Mouse (Mus musculus): Measurements from ENCODE around the gene Tspan2.

DNA sequence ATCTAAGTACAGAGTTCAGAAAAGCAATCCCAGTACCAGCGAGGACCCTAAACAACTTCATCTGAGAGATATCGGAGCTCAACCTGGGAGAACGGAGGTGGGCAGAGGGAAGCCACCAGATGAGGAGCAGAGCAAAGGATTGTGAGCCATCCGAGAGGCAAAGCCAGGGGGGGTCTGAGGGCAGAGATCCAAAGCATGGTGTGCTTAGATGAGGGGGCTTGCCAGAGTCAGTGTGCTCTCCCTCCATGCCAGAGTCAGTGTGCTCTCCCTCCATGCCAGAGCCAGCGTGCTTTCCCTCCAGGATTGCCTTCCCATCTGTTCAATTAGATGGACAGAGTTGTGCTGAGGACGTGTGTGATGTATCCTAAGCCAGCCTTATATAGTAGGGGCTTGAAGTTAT lies 2.8 kb downstream of the Tspan2 start:
- TF ChIP-seq CEBPB (IDR thresholded peaks at IDR 0.05; ENCODE audit: insufficient read depth, poor library complexity, severe bottlenecking): no peak
- no peak for TF ChIP-seq POLR2A (IDR thresholded peaks at IDR 0.05; ENCODE audit: insufficient read length, low read depth)
- TF ChIP-seq MAX (IDR thresholded peaks at IDR 0.05; ENCODE audit: low read depth): no peak
- no peak for TF ChIP-seq USF1 (IDR thresholded peaks at IDR 0.05; ENCODE audit: low read depth)
- no peak for TF ChIP-seq MYOG (IDR thresholded peaks at IDR 0.05; ENCODE audit: control insufficient read depth in 1 of 3, insufficient read depth in 1 of 3, insufficient read length in 2 of 3, low read depth in 2 of 3)
- TF ChIP-seq REST (IDR thresholded peaks at IDR 0.05; ENCODE audit: insufficient read depth, insufficient read length): no peak
- no peak for TF ChIP-seq POLR2AphosphoS2 (IDR thresholded peaks at IDR 0.05; ENCODE audit: insufficient read length, low read depth)
- no peak for TF ChIP-seq E2F4 (IDR thresholded peaks at IDR 0.05; ENCODE audit: insufficient read depth)
- TF ChIP-seq TCF12 (IDR thresholded peaks at IDR 0.05; ENCODE audit: insufficient read depth, poor library complexity, severe bottlenecking): no peak
